Mouse (Mus musculus) MEL (cell line): ENCODE measurements around the gene Gm266. TPM values are rescaled to one million over a fixed set of nuclear protein-coding genes. Genes with fewer than 3 reads are reported as not detected.

Experiments
- DNase-seq: peaks from one replicate; pipeline ENCODE4 v3.0.0; 2011; ENCODE audit warnings: low read depth, low spot score
- H3K27ac ChIP-seq: 2 replicates; pipeline ENCODE4 v1.5.1; 2012; ENCODE audit warnings: low read depth, mild to moderate bottlenecking, control low read depth, low read length, moderate library complexity; ENCODE audit not compliant: control insufficient read depth
- H3K27me3 ChIP-seq, 2 experiments: fragments of 150-350 bp in 1 of 2; sonication (generic) in 1 of 2; 2 replicates each; pipeline ENCODE4 v1.6.1; 2012; ENCODE audit warnings: low read length in 2 of 2, mild to moderate bottlenecking in 2 of 2, improper control_type of control experiment in 1 of 2, moderate library complexity in 1 of 2; ENCODE audit not compliant: insufficient read depth in 2 of 2, control insufficient read depth in 1 of 2
- H3K36me3 ChIP-seq, 2 experiments: 2 replicates each; pipeline ENCODE4 v1.6.1; 2012 to 2014; ENCODE audit warnings: low read length in 2 of 2, improper control_type of control experiment in 1 of 2, inconsistent platforms in 1 of 2, mild to moderate bottlenecking in 1 of 2; ENCODE audit not compliant: insufficient read depth in 2 of 2, control insufficient read depth in 1 of 2
- H3K4me1 ChIP-seq, 2 experiments: fragments of 150-350 bp in 1 of 2; sonication (generic) in 1 of 2; 2 replicates each; pipeline ENCODE4 v1.6.1; 2012; ENCODE audit warnings: low read length in 2 of 2, improper control_type of control experiment in 1 of 2, mild to moderate bottlenecking in 1 of 2; ENCODE audit not compliant: insufficient read depth in 2 of 2, control insufficient read depth in 1 of 2
- H3K4me3 ChIP-seq, 2 experiments: fragments of 150-350 bp in 1 of 2; sonication (generic) in 1 of 2; 2 replicates each; pipeline ENCODE4 v1.5.1; 2012; ENCODE audit warnings: low read depth in 2 of 2, low read length in 2 of 2, mild to moderate bottlenecking in 2 of 2, moderate library complexity in 2 of 2, control low read depth in 1 of 2, improper control_type of control experiment in 1 of 2; ENCODE audit not compliant: control insufficient read depth in 1 of 2, insufficient read depth in 1 of 2
- H3K79me2 ChIP-seq: 2 replicates; pipeline ENCODE4 v1.6.1; 2012; ENCODE audit warnings: mild to moderate bottlenecking, low read length, moderate library complexity; ENCODE audit not compliant: control insufficient read depth, poor library complexity, insufficient read depth
- H3K9ac ChIP-seq: 2 replicates; pipeline ENCODE4 v1.6.1; 2012; ENCODE audit warnings: low read depth, mild to moderate bottlenecking, control low read depth, low read length, moderate library complexity; ENCODE audit not compliant: control insufficient read depth, poor library complexity, severe bottlenecking
- H3K9me3 ChIP-seq: fragments of 150-350 bp; sonication (generic); replicated peaks from 2 replicates; pipeline ENCODE4 v1.6.1; 2012; ENCODE audit warnings: mild to moderate bottlenecking, low read length, improper control_type of control experiment, moderate library complexity; ENCODE audit not compliant: insufficient read depth
- BHLHE40 ChIP-seq: IDR thresholded peaks from 2 replicates; pipeline ENCODE4 v1.6.1; 2012; ENCODE audit warnings: low read depth, mild to moderate bottlenecking, inconsistent platforms, low read length, improper control_type of control experiment, borderline replicate concordance
- CTCF ChIP-seq, 3 experiments: IDR thresholded peaks in 2 of 3; conservative IDR thresholded peaks in 1 of 3; 2 replicates each; pipeline ENCODE4 v1.5.1; 2011 to 2012; ENCODE audit warnings: low read length in 3 of 3, low read depth in 2 of 3, mild to moderate bottlenecking in 2 of 3, improper control_type of control experiment in 1 of 3, inconsistent platforms in 1 of 3, mixed read lengths in 1 of 3, moderate library complexity in 1 of 3; ENCODE audit not compliant: control insufficient read depth in 1 of 3, insufficient read depth in 1 of 3, poor library complexity in 1 of 3, severe bottlenecking in 1 of 3
- ELF1 ChIP-seq: IDR thresholded peaks from 2 replicates; pipeline ENCODE4 v1.6.1; 2014; ENCODE audit warnings: low read depth, mild to moderate bottlenecking, inconsistent platforms, low read length, improper control_type of control experiment, moderate library complexity
- ETS1 ChIP-seq: IDR thresholded peaks from 2 replicates; pipeline ENCODE4 v1.6.1; 2012; ENCODE audit warnings: low read depth, mild to moderate bottlenecking, inconsistent platforms, low read length, improper control_type of control experiment, moderate library complexity
- GABPA ChIP-seq: IDR thresholded peaks from 2 replicates; pipeline ENCODE4 v1.6.1; 2012; ENCODE audit warnings: low read depth, mild to moderate bottlenecking, inconsistent platforms, low read length, improper control_type of control experiment, moderate library complexity
- HCFC1 ChIP-seq: IDR thresholded peaks from 2 replicates; pipeline ENCODE4 v1.6.1; 2012; ENCODE audit warnings: low read depth, mild to moderate bottlenecking, inconsistent platforms, low read length, improper control_type of control experiment, moderate library complexity
- KAT2A ChIP-seq: conservative IDR thresholded peaks from 2 replicates; pipeline ENCODE4 v1.6.1; 2012; ENCODE audit warnings: low read depth, low read length, improper control_type of control experiment, inconsistent platforms
- MAX ChIP-seq: IDR thresholded peaks from 2 replicates; pipeline ENCODE4 v1.6.1; 2011; ENCODE audit warnings: low read length, improper control_type of control experiment
- MEF2A ChIP-seq: IDR thresholded peaks from 2 replicates; pipeline ENCODE4 v1.6.1; 2014; ENCODE audit warnings: low read depth, mild to moderate bottlenecking, inconsistent platforms, low read length, improper control_type of control experiment; ENCODE audit not compliant: poor library complexity, insufficient replicate concordance, severe bottlenecking; ENCODE audit errors: extremely low read depth
- MXI1 ChIP-seq: IDR thresholded peaks from 2 replicates; pipeline ENCODE4 v1.6.1; 2011; ENCODE audit warnings: mild to moderate bottlenecking, low read depth, low read length, improper control_type of control experiment
- MYC ChIP-seq: IDR thresholded peaks from 2 replicates; pipeline ENCODE4 v1.6.1; 2011; ENCODE audit warnings: low read depth, mild to moderate bottlenecking, low read length, improper control_type of control experiment, moderate library complexity
- NELFE ChIP-seq: IDR thresholded peaks from 2 replicates; pipeline ENCODE4 v1.6.1; 2011; ENCODE audit warnings: low read depth, low read length, improper control_type of control experiment
- NRF1 ChIP-seq: IDR thresholded peaks from 2 replicates; pipeline ENCODE4 v1.6.1; 2014; ENCODE audit warnings: low read depth, mild to moderate bottlenecking, inconsistent platforms, low read length, improper control_type of control experiment, moderate library complexity; ENCODE audit not compliant: poor library complexity, insufficient read depth, severe bottlenecking
- POLR2A ChIP-seq, 2 experiments: IDR thresholded peaks; 2 replicates each; pipeline ENCODE4 v1.6.1; 2011 to 2012; ENCODE audit warnings: low read length in 2 of 2, mild to moderate bottlenecking in 2 of 2, control low read depth in 1 of 2, improper control_type of control experiment in 1 of 2, low read depth in 1 of 2, moderate library complexity in 1 of 2; ENCODE audit not compliant: control insufficient read depth in 1 of 2, insufficient read depth in 1 of 2, poor library complexity in 1 of 2
- POLR2AphosphoS2 ChIP-seq: IDR thresholded peaks from 2 replicates; pipeline ENCODE4 v1.6.1; 2011; ENCODE audit warnings: low read length, improper control_type of control experiment
- RAD21 ChIP-seq: IDR thresholded peaks from 2 replicates; pipeline ENCODE4 v1.6.1; 2011; ENCODE audit warnings: mild to moderate bottlenecking, low read depth, low read length, improper control_type of control experiment
- SMC3 ChIP-seq: IDR thresholded peaks from 2 replicates; pipeline ENCODE4 v1.6.1; 2011; ENCODE audit warnings: low read depth, low read length, improper control_type of control experiment
- TBP ChIP-seq: IDR thresholded peaks from 2 replicates; pipeline ENCODE4 v1.8.0; 2011; ENCODE audit warnings: low read depth, low read length, improper control_type of control experiment
- USF1 ChIP-seq: IDR thresholded peaks from 2 replicates; pipeline ENCODE4 v1.6.1; 2014; ENCODE audit warnings: low read depth, mild to moderate bottlenecking, inconsistent platforms, low read length, improper control_type of control experiment, moderate library complexity
- USF2 ChIP-seq, 2 experiments: IDR thresholded peaks; 2 replicates each; pipeline ENCODE4 v1.6.1; 2011 to 2012; ENCODE audit warnings: improper control_type of control experiment in 2 of 2, low read length in 2 of 2, borderline replicate concordance in 1 of 2, inconsistent platforms in 1 of 2, low read depth in 1 of 2, mild to moderate bottlenecking in 1 of 2; ENCODE audit not compliant: insufficient read depth in 1 of 2
- ZC3H11A ChIP-seq: IDR thresholded peaks from 2 replicates; pipeline ENCODE4 v1.6.1; 2012; ENCODE audit warnings: low read depth, mild to moderate bottlenecking, inconsistent platforms, low read length, improper control_type of control experiment
- ZKSCAN1 ChIP-seq: IDR thresholded peaks from 2 replicates; pipeline ENCODE4 v1.6.1; 2012; ENCODE audit warnings: low read depth, mild to moderate bottlenecking, inconsistent platforms, low read length, improper control_type of control experiment, moderate library complexity
- ZNF384 ChIP-seq: IDR thresholded peaks from 2 replicates; pipeline ENCODE4 v1.6.1; 2012; ENCODE audit warnings: low read depth, mild to moderate bottlenecking, inconsistent platforms, low read length, improper control_type of control experiment
- polyA plus RNA-seq, 2 experiments: library from polyadenylated mRNA; stranded (reverse) in 1 of 2; unstranded in 1 of 2; fragments of >175 nt in 1 of 2; fragments of >200 nt in 1 of 2; gene quantifications; 2 replicates each; pipeline versions ENCODE4 v1.2.1 to v1.2.4; 2012; ENCODE audit warnings: low replicate concordance in 2 of 2, low read depth in 1 of 2; ENCODE audit not compliant: insufficient read length in 2 of 2, insufficient read depth in 1 of 2, missing spikeins in 1 of 2
- total RNA-seq: library from RNA; depleted of rRNA; stranded (reverse); fragments of 300-350 nt; gene quantifications from 2 replicates; pipeline ENCODE4 v1.2.3, GENCODE M21; 2012

The Gm266 gene
- total and polyA plus RNA-seq, 3 experiments, result not detected

DNA sequence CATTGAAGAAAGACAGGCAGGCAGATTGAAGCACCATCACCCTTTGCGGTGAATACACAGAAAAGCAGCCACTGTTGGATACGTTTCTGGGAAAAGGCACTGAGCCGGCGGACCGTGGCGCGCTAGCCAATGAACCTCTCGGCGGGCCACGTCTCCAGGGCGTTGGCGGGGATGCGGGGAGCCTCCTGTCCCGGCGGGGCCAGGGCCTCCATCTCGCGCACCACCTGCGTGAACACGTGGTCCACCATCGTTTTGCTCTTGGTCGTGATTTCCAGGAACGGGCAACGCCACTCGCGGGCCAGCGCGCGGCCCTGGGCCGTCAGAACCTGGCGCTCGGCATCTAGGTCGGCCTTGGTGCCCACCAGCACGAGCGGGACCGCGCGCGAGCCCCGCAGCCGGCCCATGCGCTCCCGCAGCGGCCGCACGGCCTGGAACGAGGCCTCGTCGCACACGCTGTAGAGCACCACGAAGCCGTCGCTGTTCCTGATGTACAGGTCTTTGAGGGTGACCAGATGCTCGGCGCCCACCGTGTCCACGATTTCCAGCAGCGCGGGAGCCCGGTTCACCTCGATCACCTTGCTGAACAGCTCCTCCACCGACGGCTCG lies 474 bp downstream of the Gm266 start:
- TF ChIP-seq ELF1 (no peak), KAT2A (no peak), ETS1 (no peak), ZNF384 (no peak), NRF1 (no peak), HCFC1 (no peak), USF2 (IDR thresholded peaks at IDR 0.05; ENCODE audit: borderline replicate concordance in 1 of 2, insufficient read depth in 1 of 2, low read depth in 1 of 2, low read length in 2 of 2) (no peak), BHLHE40 (no peak), POLR2AphosphoS2 (no peak), GABPA (no peak), TBP (no peak), MEF2A (no peak), USF1 (no peak), ZKSCAN1 (no peak), MAX (no peak), MYC (no peak), POLR2A (IDR thresholded peaks at IDR 0.05; ENCODE audit: control insufficient read depth in 1 of 2, insufficient read depth in 1 of 2, low read depth in 1 of 2, low read length in 2 of 2, poor library complexity in 1 of 2) (no peak), CTCF (IDR thresholded peaks at IDR 0.05 in 2 of 3, conservative IDR thresholded peaks at IDR 0.05 in 1 of 3; ENCODE audit: control insufficient read depth in 1 of 3, insufficient read depth in 1 of 3, low read depth in 2 of 3, low read length in 3 of 3, poor library complexity in 1 of 3, severe bottlenecking in 1 of 3) (no peak)
- Histone ChIP-seq H3K9ac (no peak overlapping the region), H3K36me3 (no peaks in the 10 kb centered on the region), H3K27me3 (peaks cover 10 to 13% of the 10 kb centered on the region in 2 experiments; a peak in 3 of 4 replicates), H3K79me2 (no peaks in the 10 kb centered on the region), H3K4me1 (no peaks in the 10 kb centered on the region), H3K27ac (no peak overlapping the region), H3K9me3 (no peaks in the 10 kb centered on the region), H3K4me3 (no peak overlapping the region)
- DNase-seq, result no peak

GRCm38 (mm10) chr12:111479917-111480316 lies 5.7 kb downstream of the Gm266 start:
- DNase-seq, result peak; percentile 57
- Histone ChIP-seq H3K27me3 (peaks cover 6 to 13% of the 10 kb centered on the region in 2 experiments; a peak in 3 of 4 replicates), H3K79me2 (no peaks in the 10 kb centered on the region), H3K27ac (no peak overlapping the region), H3K9ac (no peak overlapping the region), H3K36me3 (no peaks in the 10 kb centered on the region), H3K9me3 (no peaks in the 10 kb centered on the region), H3K4me3 (no peak overlapping the region), H3K4me1 (no peaks in the 10 kb centered on the region)
- no peak for TF ChIP-seq USF1
- peak; percentile 91 for TF ChIP-seq SMC3
- no peak for TF ChIP-seq NELFE
- no peak for TF ChIP-seq MXI1
- TF ChIP-seq ZC3H11A, result peak; percentile 63; the same call in 1 of the 2 replicates
- TF ChIP-seq CTCF (IDR thresholded peaks at IDR 0.05 in 2 of 3, conservative IDR thresholded peaks at IDR 0.05 in 1 of 3; ENCODE audit: control insufficient read depth in 1 of 3, insufficient read depth in 1 of 3, low read depth in 2 of 3, low read length in 3 of 3, poor library complexity in 1 of 3, severe bottlenecking in 1 of 3), result peak; percentile 73 to 80 (median 79)
- peak; percentile 76 for TF ChIP-seq RAD21
